Mouse (Mus musculus): ENCODE data around the gene Acsbg1.

DNA sequence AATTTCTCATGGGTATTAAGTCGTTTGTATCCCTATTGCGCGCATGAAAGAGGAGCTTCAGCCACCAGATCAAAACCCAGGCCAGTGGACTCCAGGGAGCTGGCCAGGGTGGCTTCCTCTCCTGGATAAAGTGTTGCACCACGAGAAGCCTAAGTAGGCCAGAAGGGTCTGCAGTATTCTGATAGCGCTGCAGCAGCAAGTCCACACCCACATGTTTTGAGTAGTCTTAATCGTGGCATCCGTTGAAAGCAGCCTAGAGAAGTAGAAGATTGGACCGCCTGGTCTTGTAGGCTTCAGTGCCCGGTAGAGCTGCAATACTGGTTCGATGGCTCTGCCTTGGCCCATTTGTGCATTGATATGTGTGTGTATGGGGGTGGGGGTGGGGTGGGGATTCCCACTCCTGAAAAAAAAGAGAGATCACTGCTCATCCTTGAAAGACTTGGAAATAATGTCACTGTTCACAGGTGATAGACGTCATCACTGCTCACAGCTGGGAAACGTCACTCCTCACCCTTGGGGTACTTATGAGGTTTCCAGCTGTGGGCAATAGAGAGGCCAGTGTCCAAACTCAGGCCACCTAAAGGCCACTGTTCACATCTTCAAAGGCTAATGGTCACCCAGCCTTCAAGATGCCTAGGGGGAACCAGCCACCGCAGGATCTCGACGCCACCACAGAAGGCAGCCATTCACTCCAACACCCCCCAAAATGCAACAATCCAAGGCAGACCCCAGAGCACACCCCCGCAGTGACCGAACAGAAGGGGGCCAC lies 36.8 kb upstream of the Acsbg1 start, which contains the start of gene Dnaja4:
- TF ChIP-seq CTCF (IDR thresholded peaks at IDR 0.05; ENCODE audit: control insufficient read depth, insufficient read depth, insufficient replicate concordance, low read depth, low read length) (no peak), POLR2A (IDR thresholded peaks at IDR 0.05; ENCODE audit: control insufficient read depth, low read depth, low read length) (no peak; the same call in 1 of the 2 replicates)
